Mouse (Mus musculus): ENCODE measurements around the gene Zfp362. TPM values are rescaled to one million over a fixed set of nuclear protein-coding genes. Genes with fewer than 3 reads are reported as not detected.

Zfp362 gene
- total and polyA plus RNA-seq, 3 experiments: 9.7 to 70.1 (median 16.1) TPM

DNA sequence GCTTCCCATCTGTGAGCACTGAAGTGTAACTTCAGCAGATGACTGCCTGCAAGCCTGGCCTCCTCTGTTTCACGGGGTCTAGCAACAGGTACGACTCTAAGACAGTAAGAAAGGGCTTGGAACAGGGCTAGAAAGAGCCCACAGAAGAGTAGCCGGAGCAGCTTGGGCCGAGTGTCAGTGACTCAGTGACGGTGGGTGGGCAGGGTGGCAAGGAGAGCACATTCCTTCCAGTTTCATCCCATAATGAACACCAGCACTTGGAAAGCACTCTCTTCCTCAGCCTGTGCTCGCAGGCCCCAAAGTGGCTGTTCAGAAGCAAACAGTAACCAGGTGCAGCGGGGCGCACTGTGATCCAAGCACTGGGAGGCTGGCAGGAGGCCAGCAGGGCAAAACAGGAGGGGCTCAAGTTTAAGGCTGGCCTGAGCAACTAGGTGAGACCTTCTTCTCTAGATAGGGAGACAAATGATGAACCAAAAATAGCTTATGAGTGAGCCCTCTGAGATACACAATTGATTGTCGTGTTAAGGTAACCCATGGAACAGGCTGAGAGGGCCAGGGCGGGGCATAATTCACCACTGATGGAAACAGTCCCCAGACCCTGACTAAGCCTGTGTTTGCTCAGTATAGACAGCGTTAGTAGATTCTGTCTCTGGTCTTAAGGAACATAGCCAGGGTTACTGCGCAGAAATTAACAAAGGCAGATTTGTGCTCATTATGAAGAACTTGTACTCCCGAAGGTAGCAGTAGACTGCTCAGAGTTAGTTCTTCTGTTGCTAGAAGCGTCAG, 67.8 kb downstream of the Zfp362 start:
- Histone ChIP-seq H3K27ac (ENCODE audit: insufficient read depth, low read depth) (peak overlapping the region; percentile 35), H3K9ac (ENCODE audit: insufficient read depth, low read depth) (no peak overlapping the region), H3K27me3 (replicated peaks) (no peaks in the 10 kb centered on the region), H3K4me2 (ENCODE audit: insufficient read depth, low read depth, poor library complexity, severe bottlenecking) (no peak overlapping the region; the same call in 1 of the 2 replicates), H3K4me1 (ENCODE audit: control insufficient read depth in 1 of 2, insufficient read depth in 2 of 2) (peaks cover 40 to 78% of the 10 kb centered on the region in 2 experiments), H3K79me2 (replicated peaks; ENCODE audit: control insufficient read depth, extremely low read depth, insufficient read depth, poor library complexity, severe bottlenecking) (peaks cover 32% of the 10 kb centered on the region), H3K36me3 (replicated peaks in 1 of 2; ENCODE audit: control insufficient read depth in 1 of 2, insufficient read depth in 1 of 2, low read length in 1 of 2) (peaks cover 6 to 25% of the 10 kb centered on the region in 2 experiments), H3K9me3 (replicated peaks; ENCODE audit: low read length) (no peaks in the 10 kb centered on the region), H3K4me3 (replicated peaks in 1 of 3; ENCODE audit: low read depth in 2 of 3, low read length in 2 of 3, poor library complexity in 1 of 3) (no peak overlapping the region)
- in situ Hi-C loops (cut with MboI; ENCODE audit: low pct_ligation_motif_present, low pct_unique_long_range_greater_than_20kb, low sequenced_read_pairs): no loop called here
- dilution Hi-C loops (cut with MboI; ENCODE audit: extremely low pct_ligation_motif_present, extremely low pct_unique_long_range_greater_than_20kb, low sequenced_read_pairs): no loop called here
- no peak for DNase-seq (ENCODE audit: extremely low read depth)
- TF ChIP-seq TCF12 (IDR thresholded peaks at IDR 0.05; ENCODE audit: low read depth, low read length) (no peak), BHLHE40 (IDR thresholded peaks at IDR 0.05; ENCODE audit: low read depth, low read length) (peak; percentile 35; the same call in 1 of the 2 replicates), JUN (IDR thresholded peaks at IDR 0.05; ENCODE audit: insufficient read depth, low read depth, low read length) (no peak), MEF2A (IDR thresholded peaks at IDR 0.05; ENCODE audit: borderline replicate concordance, low read depth, low read length) (peak; percentile 9; the same call in 1 of the 2 replicates), TBP (conservative IDR thresholded peaks at IDR 0.05; ENCODE audit: low read depth, low read length) (no peak)

DNA sequence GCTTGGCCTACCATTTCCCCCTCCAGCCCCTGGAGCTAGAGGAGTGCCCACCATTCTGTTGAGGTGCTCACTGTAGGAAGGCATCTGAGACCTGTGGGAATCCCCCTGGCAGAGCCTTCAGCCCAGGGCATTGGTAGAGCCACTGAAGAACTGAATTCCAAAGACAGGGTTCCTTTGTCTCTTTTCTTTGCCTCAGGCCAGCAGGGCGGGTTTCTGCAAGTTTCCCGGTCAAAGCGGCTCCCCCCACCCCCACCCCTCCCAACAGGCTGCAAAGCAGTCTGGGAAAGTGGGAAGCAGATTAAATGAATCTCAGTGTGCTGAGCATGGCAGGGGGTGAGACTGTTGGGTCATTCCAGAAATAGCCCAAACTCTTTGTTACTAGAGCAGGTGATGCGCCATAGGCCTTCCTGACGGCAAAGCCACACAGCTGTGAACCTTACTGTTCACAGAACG, 68.7 kb downstream of the Zfp362 start:
- in situ Hi-C loops (cut with MboI; ENCODE audit: low pct_ligation_motif_present, low pct_unique_long_range_greater_than_20kb, low sequenced_read_pairs): no loop called here
- Histone ChIP-seq H3K4me3 (replicated peaks in 1 of 3; ENCODE audit: low read depth in 2 of 3, low read length in 2 of 3, poor library complexity in 1 of 3) (no peak overlapping the region), H3K9ac (ENCODE audit: insufficient read depth, low read depth) (no peak overlapping the region), H3K4me1 (ENCODE audit: control insufficient read depth in 1 of 2, insufficient read depth in 2 of 2) (peaks cover 40 to 80% of the 10 kb centered on the region in 2 experiments), H3K79me2 (replicated peaks; ENCODE audit: control insufficient read depth, extremely low read depth, insufficient read depth, poor library complexity, severe bottlenecking) (peaks cover 36% of the 10 kb centered on the region), H3K36me3 (replicated peaks in 1 of 2; ENCODE audit: control insufficient read depth in 1 of 2, insufficient read depth in 1 of 2, low read length in 1 of 2) (peaks cover 0 to 17% of the 10 kb centered on the region in 2 experiments), H3K27me3 (replicated peaks) (no peaks in the 10 kb centered on the region), H3K4me2 (ENCODE audit: insufficient read depth, low read depth, poor library complexity, severe bottlenecking) (peak overlapping the region; percentile 45), H3K27ac (ENCODE audit: insufficient read depth, low read depth) (peak overlapping the region; percentile 41; the same call in 1 of the 2 replicates), H3K9me3 (replicated peaks; ENCODE audit: low read length) (no peaks in the 10 kb centered on the region)
- DNase-seq (ENCODE audit: extremely low read depth): no peak
- dilution Hi-C loops (cut with MboI; ENCODE audit: extremely low pct_ligation_motif_present, extremely low pct_unique_long_range_greater_than_20kb, low sequenced_read_pairs): no loop called here
- TF ChIP-seq ZNF384 (IDR thresholded peaks at IDR 0.05; ENCODE audit: low read depth, low read length) (no peak), TCF12 (IDR thresholded peaks at IDR 0.05; ENCODE audit: low read depth, low read length) (no peak), MAZ (IDR thresholded peaks at IDR 0.05; ENCODE audit: low read depth, low read length) (no peak), MEF2A (IDR thresholded peaks at IDR 0.05; ENCODE audit: borderline replicate concordance, low read depth, low read length) (0 out of 2 replicates have a peak, but pooled peaks have one; percentile 12), BHLHE40 (IDR thresholded peaks at IDR 0.05; ENCODE audit: low read depth, low read length) (no peak), IRF4 (IDR thresholded peaks at IDR 0.05; ENCODE audit: low read depth, low read length) (no peak)
